Mouse (Mus musculus) heart, postnatal 0 days (tissue): ENCODE data around the gene Vmn1r202. TPM values are rescaled to one million over a fixed set of nuclear protein-coding genes. Genes with fewer than 3 reads are reported as not detected.
"Not testable (repeated sequence)": the region's sequence is repeated elsewhere in the genome, so short reads cannot be mapped to it uniquely, and the experiment has no call there.

ENCODE experiments used
- ATAC-seq: fragments of 200-750 bp; cut with Nextera tagmentation; 2 replicates; pipeline ENCODE4 v1.8.0; 2017; ENCODE audit warnings: low read depth, moderate number of reproducible peaks, moderate library complexity; ENCODE audit not compliant: insufficient read depth
- DNase-seq: peaks from one replicate; pipeline ENCODE4 v3.0.0-alpha.2; 2016; ENCODE audit warnings: low spot score
- H3K27ac ChIP-seq: fragments of 300-500 bp; sonication (generic); 2 replicates; pipeline ENCODE4 v1.5.1; 2014; ENCODE audit warnings: low read depth, mild to moderate bottlenecking
- H3K27me3 ChIP-seq: fragments of 300-500 bp; sonication (generic); 2 replicates; pipeline ENCODE4 v1.6.1; 2014; ENCODE audit warnings: low read length, mixed read lengths; ENCODE audit not compliant: control insufficient read depth, insufficient read depth
- H3K36me3 ChIP-seq: fragments of 300-500 bp; sonication (generic); replicated peaks from 2 replicates; pipeline ENCODE4 v1.6.1; 2014; ENCODE audit warnings: low read length, mixed read lengths; ENCODE audit not compliant: control insufficient read depth, insufficient read depth
- H3K4me1 ChIP-seq: fragments of 300-500 bp; sonication (generic); 2 replicates; pipeline ENCODE4 v1.6.1; 2014; ENCODE audit warnings: antibody characterized with exemption; ENCODE audit not compliant: control insufficient read depth, insufficient read depth
- H3K4me2 ChIP-seq: fragments of 300-500 bp; sonication (generic); 2 replicates; pipeline ENCODE4 v1.6.1; 2014; ENCODE audit warnings: low read depth, mild to moderate bottlenecking, low read length, moderate library complexity
- H3K4me3 ChIP-seq: fragments of 300-500 bp; sonication (generic); 2 replicates; pipeline ENCODE4 v1.5.1; 2014; ENCODE audit warnings: low read depth, low read length
- H3K9ac ChIP-seq: fragments of 300-500 bp; sonication (generic); replicated peaks from 2 replicates; pipeline ENCODE4 v1.6.1; 2014; ENCODE audit warnings: low read depth, low read length, mixed read lengths
- H3K9me3 ChIP-seq: fragments of 300-500 bp; sonication (generic); replicated peaks from 2 replicates; pipeline ENCODE4 v1.6.1; 2016; ENCODE audit warnings: low read length; ENCODE audit not compliant: control insufficient read depth
- CTCF ChIP-seq: IDR thresholded peaks from 2 replicates; pipeline ENCODE4 v1.5.1; 2016; ENCODE audit warnings: antibody characterized with exemption, control low read depth, low read depth
- EP300 ChIP-seq: IDR thresholded peaks from 2 replicates; pipeline ENCODE4 v1.6.1; 2016; ENCODE audit warnings: antibody characterized with exemption, low read depth
- WGBS: fragments of 180-500 bp; shearing (Covaris S2); extraction: QIAGEN DNeasy Blood & Tissue Kit; methylation state at CpG from one replicate; pipeline ENCODE4 v1.1.7; 2014; 5-methylcytosine and 5-hydroxymethylcytosine counted together
- polyA plus RNA-seq: library from polyadenylated mRNA; unstranded; fragments of >200 nt; fragmentation: Nextera tagmentation; extraction: Ambion mirVana; gene quantifications from 2 replicates; pipeline ENCODE4 v1.2.1, GENCODE M21; 2015
- total RNA-seq: library from RNA; depleted of rRNA; stranded (reverse); fragments of >200 nt; gene quantifications from 2 replicates; pipeline ENCODE4 v1.2.3, GENCODE M21; 2014; ENCODE audit warnings: low replicate concordance; rRNA removed

Gene Vmn1r202
- total RNA-seq = not detected in 2 replicates
- not detected in 2 replicates for polyA plus RNA-seq

- Histone ChIP-seq H3K9ac (no peak within 1 kb of the TSS), H3K4me1 (no peaks in the 10 kb centered on the region), H3K36me3 (no peaks in the 10 kb centered on the region), H3K27ac (no peak within 1 kb of the TSS), H3K9me3 (no peaks in the 10 kb centered on the region), H3K27me3 (no peaks in the 10 kb centered on the region), H3K4me2 (no peak within 1 kb of the TSS), H3K4me3 (no peak within 1 kb of the TSS)
- no peak for TF ChIP-seq EP300
- TF ChIP-seq CTCF = no peak
- ATAC-seq (no peak), DNase-seq (no peak)
Observed at GRCm38 (mm10) chr13:22505281-22505680, at the start of gene Vmn1r202. Gene Vmn1r202 (minus strand): TSS chr13:22505381.

GRCm38 (mm10) chr13:22552898-22553297 lies 47.7 kb upstream of the Vmn1r202 start, which contains the start of gene Vmn1r204:
Gene Vmn1r204 (plus strand): TSS chr13:22553198.
- not testable (repeated sequence) for H3K4me1 ChIP-seq, ATAC-seq, H3K27me3 ChIP-seq, H3K27ac ChIP-seq, H3K4me3 ChIP-seq, H3K4me2 ChIP-seq, DNase-seq, H3K9me3 ChIP-seq, H3K9ac ChIP-seq, H3K36me3 ChIP-seq
- 46% methylated on average over 1 of the region's 1 CpGs for WGBS

GRCm38 (mm10) chr13:22517814-22518213 lies 12.6 kb upstream of the Vmn1r202 start, which contains the start of gene Vmn1r203:
Gene Vmn1r203 (plus strand): TSS chr13:22518114.
- Histone ChIP-seq H3K9ac (no peak within 1 kb of the TSS), H3K36me3 (no peaks in the 10 kb centered on the region), H3K27ac (no peak within 1 kb of the TSS), H3K4me1 (no peaks in the 10 kb centered on the region), H3K27me3 (no peaks in the 10 kb centered on the region), H3K9me3 (no peaks in the 10 kb centered on the region), H3K4me2 (no peak within 1 kb of the TSS), H3K4me3 (no peak within 1 kb of the TSS)
- DNase-seq (no peak), ATAC-seq (no peak)
- TF ChIP-seq CTCF (no peak), EP300 (no peak)

- Histone ChIP-seq H3K4me1 (no peaks in the 10 kb centered on the region), H3K9me3 (no peaks in the 10 kb centered on the region), H3K9ac (no peak overlapping the region), H3K4me2 (no peak overlapping the region), H3K27ac (no peak overlapping the region), H3K27me3 (no peaks in the 10 kb centered on the region), H3K36me3 (no peaks in the 10 kb centered on the region), H3K4me3 (no peak overlapping the region)
- ATAC-seq (no peak), DNase-seq (no peak)
- TF ChIP-seq EP300 = no peak
- no peak for TF ChIP-seq CTCF
- 58% methylated on average over 3 of the region's 3 CpGs for WGBS
Observed at GRCm38 (mm10) chr13:22502431-22502830, 2.8 kb downstream of the Vmn1r202 start.

- H3K36me3 ChIP-seq = no peaks in the 10 kb centered on the region
- no peak within 1 kb of the TSS for H3K4me3 ChIP-seq
- H3K27me3 ChIP-seq = no peaks in the 10 kb centered on the region
- H3K4me2 ChIP-seq = no peak within 1 kb of the TSS
- H3K9ac ChIP-seq = no peak within 1 kb of the TSS
- WGBS = 42% methylated on average over 1 of the region's 1 CpGs
- TF ChIP-seq EP300 (no peak), CTCF (no peak)
- DNase-seq = no peak
- no peak for ATAC-seq
- no peaks in the 10 kb centered on the region for H3K9me3 ChIP-seq
- H3K27ac ChIP-seq = no peak within 1 kb of the TSS
- H3K4me1 ChIP-seq = no peaks in the 10 kb centered on the region
Observed at GRCm38 (mm10) chr13:22471623-22472022, 33.6 kb downstream of the Vmn1r202 start, which contains the start of gene Vmn1r201. Gene Vmn1r201 (plus strand): TSS chr13:22471923.

- Histone ChIP-seq H3K36me3 (no peaks in the 10 kb centered on the region), H3K4me1 (no peaks in the 10 kb centered on the region), H3K9me3 (no peaks in the 10 kb centered on the region), H3K4me3 (no peak overlapping the region), H3K27me3 (no peaks in the 10 kb centered on the region), H3K4me2 (no peak overlapping the region), H3K9ac (no peak overlapping the region), H3K27ac (no peak overlapping the region)
- ATAC-seq = no peak
- DNase-seq = no peak
- TF ChIP-seq EP300 = no peak
- no peak for TF ChIP-seq CTCF
Observed at GRCm38 (mm10) chr13:22455145-22455544, 50.0 kb downstream of the Vmn1r202 start.

Other genes starting within 250 kb of the Vmn1r202 start
- gene Vmn1r195, start 234.9 kb downstream of the Vmn1r202 start, total RNA-seq = not detected in 2 replicates
- not detected in 2 replicates for gene Vmn1r195, start 234.9 kb downstream of the Vmn1r202 start, polyA plus RNA-seq
- gene Vmn1r196, start 215.5 kb downstream of the Vmn1r202 start, total RNA-seq = not detected in 2 replicates
- not detected in 2 replicates for gene Vmn1r196, start 215.5 kb downstream of the Vmn1r202 start, polyA plus RNA-seq
- not detected in 2 replicates for gene Vmn1r197, start 180.8 kb downstream of the Vmn1r202 start, total RNA-seq
- gene Vmn1r197, start 180.8 kb downstream of the Vmn1r202 start, polyA plus RNA-seq = not detected in 2 replicates
- gene Vmn1r198, start 155.0 kb downstream of the Vmn1r202 start, total RNA-seq = not detected in 2 replicates
- not detected in 2 replicates for gene Vmn1r198, start 155.0 kb downstream of the Vmn1r202 start, polyA plus RNA-seq
- not detected in 2 replicates for gene Vmn1r199, start 125.6 kb downstream of the Vmn1r202 start, total RNA-seq
- gene Vmn1r199, start 125.6 kb downstream of the Vmn1r202 start, polyA plus RNA-seq = not detected in 2 replicates
- gene Vmn1r200, start 115.0 kb downstream of the Vmn1r202 start, total RNA-seq = not detected in 2 replicates
- not detected in 2 replicates for gene Vmn1r200, start 115.0 kb downstream of the Vmn1r202 start, polyA plus RNA-seq
- not detected in 2 replicates for gene Vmn1r201, start 33.5 kb downstream of the Vmn1r202 start, total RNA-seq
- not detected in 2 replicates for gene Vmn1r201, start 33.5 kb downstream of the Vmn1r202 start, polyA plus RNA-seq
- not detected in 2 replicates for gene Vmn1r203, start 12.7 kb upstream of the Vmn1r202 start, total RNA-seq
- not detected in 2 replicates for gene Vmn1r203, start 12.7 kb upstream of the Vmn1r202 start, polyA plus RNA-seq
- not detected in 2 replicates for gene Vmn1r204, start 47.8 kb upstream of the Vmn1r202 start, total RNA-seq
- not detected in 2 replicates for gene Vmn1r204, start 47.8 kb upstream of the Vmn1r202 start, polyA plus RNA-seq
- not detected in 2 replicates for gene Vmn1r205, start 87.6 kb upstream of the Vmn1r202 start, total RNA-seq
- not detected in 2 replicates for gene Vmn1r205, start 87.6 kb upstream of the Vmn1r202 start, polyA plus RNA-seq
- gene Vmn1r206, start 118.9 kb upstream of the Vmn1r202 start, total RNA-seq = not detected in 2 replicates
- gene Vmn1r206, start 118.9 kb upstream of the Vmn1r202 start, polyA plus RNA-seq = not detected in 2 replicates
- gene Vmn1r207-ps, start 224.2 kb upstream of the Vmn1r202 start, total RNA-seq = not detected in 2 replicates
- gene Vmn1r207-ps, start 224.2 kb upstream of the Vmn1r202 start, polyA plus RNA-seq = not detected in 2 replicates